Mouse (Mus musculus) heart, postnatal 36 days (tissue): ENCODE measurements around the gene Tspan9. TPM values are rescaled to one million over a fixed set of nuclear protein-coding genes. Genes with fewer than 3 reads are reported as not detected.

ENCODE experiments used
- DNase-seq, 2 experiments: peaks; one replicate each; pipeline ENCODE4 v3.0.0; 2021 to 2022
- intact Hi-C: fragments of 180-260 bp; cut with DNase I; formaldehyde crosslinking; loops from one replicate; pipeline ENCODE4 v1.15.1; 2025
- total RNA-seq, 2 experiments: library from RNA; stranded (reverse); gene quantifications; 2 replicates each; pipeline ENCODE4 v1.2.3; 2021

Gene Tspan9
- total RNA-seq = 100 to 1,000 TPM in 1 of 2 experiments, 10 to 100 TPM in 1; 80.9 to 113 TPM

DNA sequence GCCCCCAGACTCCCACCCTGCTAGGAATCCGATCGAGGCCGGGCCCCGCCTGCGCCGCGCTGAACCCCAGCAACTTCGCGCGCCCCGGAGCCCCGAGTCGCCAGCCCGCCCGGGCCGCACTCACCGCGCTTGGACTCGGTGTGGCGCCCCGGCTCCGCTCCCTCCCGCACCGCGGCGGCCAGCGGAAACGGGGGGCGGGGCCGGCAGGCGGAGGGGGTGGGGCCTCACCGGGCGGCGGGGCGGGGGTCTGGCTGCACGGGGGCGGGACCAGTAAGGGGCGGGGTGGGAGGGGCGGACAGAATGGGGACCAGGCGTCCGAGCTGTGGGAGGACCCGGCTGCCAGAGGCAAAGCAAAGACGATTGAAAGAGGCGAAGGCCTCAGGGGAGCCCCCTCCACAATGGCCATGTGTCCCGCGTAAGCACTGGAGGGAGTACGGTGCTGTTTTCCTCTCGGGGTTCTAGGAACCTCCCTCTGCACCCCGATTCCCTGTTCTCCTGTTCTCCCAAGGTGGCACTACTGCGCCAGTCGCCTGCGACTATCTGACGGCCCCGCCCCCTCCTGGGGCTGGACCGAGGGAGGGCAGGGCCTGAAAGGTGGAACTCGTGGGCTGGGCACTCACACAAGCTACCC is at the start of gene Tspan9:
Tspan9 (minus strand) TSS at position 205 of the 631 bp plus-strand sequence.
- intact Hi-C loops = no loop called here
- DNase-seq = peak; percentile 76 to 81

DNA sequence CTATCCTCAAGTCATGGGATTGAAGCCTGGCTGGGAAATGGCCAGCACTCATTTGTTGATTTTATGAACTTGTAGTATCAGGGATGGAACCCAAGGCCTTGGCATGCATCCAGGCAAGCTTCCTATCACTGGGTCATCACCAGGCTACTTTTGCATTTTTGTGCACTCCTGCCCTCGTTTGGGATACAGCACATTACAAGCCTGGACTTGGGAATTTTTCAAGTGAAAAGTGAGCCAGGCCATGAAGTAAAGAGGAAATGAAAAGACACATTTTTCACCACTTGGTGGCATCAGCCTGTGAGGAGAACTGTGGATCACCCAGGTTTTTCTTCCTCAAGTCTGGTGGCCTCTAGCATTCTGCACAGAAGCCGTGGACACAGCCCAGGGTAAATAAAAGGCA is 40.1 kb upstream of the Tspan9 start:
- no peak for DNase-seq
- intact Hi-C loops = no loop called here

DNA sequence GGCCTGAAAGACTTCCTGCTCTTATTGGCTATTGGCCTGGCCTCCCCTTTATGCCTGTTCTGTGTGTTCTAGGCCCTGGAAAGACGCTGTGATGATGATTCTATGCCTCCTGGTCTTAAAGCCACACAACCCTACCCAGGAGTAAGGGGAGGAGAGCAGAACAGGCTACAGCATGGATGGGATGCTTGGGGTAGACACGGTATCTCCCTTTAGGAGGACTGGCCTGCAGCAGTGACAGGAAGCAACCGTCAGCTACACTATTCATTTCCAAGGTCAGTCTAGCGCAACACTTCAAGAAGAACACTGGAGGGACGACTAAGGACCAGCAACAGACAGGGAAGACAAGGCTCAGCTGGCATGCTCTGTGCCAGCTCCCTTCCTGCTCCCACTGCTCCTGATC is 37.8 kb upstream of the Tspan9 start:
- DNase-seq = no peak

DNA sequence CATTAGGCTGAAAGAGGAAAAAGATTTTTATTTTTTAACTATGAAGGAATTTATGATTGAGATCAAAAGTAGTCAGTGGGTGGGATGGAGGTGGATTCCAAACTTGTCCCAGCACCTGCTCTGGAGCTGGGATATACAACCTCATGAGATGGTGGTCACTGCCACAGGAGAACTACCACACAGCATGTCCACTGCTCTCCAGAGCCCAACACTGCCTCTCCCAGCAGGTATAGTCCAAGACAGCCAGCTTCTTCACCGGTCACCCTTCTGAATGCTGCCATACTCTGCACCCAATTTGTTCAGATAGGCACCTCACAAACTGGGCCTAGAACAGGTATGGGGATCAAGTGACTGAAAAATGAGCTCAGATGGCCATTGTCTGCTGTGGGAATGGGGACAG is 36.3 kb upstream of the Tspan9 start:
- intact Hi-C loops = no loop called here
- DNase-seq = no peak

More for the DNA sequence above, 37.8 kb upstream of the Tspan9 start:
- intact Hi-C loops = no loop called here

DNA sequence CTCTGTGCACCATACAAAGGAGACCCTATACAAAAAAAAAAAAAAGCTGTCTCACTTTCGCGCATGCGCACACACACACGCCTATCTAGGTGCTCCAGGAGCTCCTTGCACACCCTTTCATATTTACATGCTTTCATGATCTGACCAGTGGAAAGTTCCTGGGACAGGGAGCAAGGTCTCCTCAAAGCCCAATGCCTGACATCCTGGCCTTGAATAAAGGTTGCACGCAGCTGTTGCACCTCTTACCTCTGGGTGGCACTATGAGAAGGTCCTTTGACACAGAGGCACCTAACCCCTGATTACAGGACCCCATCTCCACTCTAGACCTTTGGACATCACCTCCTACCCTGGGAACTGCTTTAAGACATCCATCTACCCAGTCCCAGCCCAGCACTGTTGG is 35.9 kb upstream of the Tspan9 start:
- no peak for DNase-seq
- intact Hi-C loops = no loop called here

DNA sequence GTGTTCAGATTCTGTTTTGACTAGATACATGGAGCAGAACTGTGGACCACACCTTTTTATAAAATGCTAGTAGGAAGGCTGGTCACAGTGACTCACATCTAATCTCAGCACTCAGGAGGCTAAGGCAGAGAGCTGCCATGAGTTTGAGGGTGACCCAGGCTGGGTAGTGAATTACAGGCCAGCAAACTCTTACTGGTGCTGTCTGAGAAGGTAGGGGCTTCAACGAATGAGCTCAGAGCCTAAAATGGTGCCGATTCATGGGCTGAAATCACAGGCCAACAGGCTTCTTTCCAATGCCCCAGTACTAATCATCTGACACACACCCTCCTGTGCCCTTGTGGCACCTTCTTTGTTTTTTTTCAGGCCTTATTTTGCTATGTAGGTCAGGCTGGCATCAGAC is 35.3 kb upstream of the Tspan9 start:
- no peak for DNase-seq

DNA sequence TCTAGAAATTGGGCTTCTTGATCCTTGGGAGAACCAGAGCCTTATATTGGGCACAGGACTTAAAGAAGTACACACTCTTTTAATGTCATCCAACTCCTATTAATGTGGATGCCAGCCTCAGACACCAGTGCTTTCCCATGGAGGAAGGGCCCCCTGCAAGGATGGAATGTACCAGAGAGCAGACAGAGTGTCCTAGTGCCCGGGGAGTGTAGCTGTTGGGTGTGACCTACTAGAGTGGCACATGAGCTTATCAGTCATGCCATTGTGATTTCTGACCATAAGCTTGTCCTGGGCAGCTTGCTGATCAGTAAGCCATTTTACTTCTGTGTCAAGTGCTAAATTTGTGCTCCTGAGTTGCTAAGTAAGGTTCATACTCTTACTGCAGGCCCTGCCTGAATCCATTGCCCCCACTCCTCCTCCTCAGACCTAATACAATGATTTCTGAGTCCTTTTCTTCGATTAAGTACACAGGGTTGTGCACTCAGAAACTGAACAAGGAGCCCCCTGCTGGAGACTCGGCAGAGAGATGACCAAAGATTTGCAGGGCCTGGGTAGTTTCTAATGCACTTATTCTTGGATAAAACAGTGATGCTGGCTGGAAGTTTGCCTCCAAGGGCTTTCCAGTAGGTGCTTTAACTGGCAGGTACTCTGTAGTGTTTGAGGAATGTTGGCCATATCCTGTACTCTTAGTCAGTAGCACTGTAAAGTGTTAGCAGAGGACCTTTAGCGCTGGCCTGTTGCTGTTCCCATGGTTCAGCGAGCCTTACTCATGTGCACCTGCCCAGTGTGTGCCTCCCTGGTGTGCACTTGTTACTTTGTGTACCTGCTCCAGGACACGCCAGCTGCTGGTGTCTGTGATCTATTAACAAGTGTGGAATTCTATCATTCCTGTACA is 25.6 kb upstream of the Tspan9 start:
- DNase-seq = peak; percentile 10 to 18
- intact Hi-C loops = loop anchor here (1.0 kb wide), 1 partner anchor 199 kb away; no protein-coding TSS in a partner anchor

More for the DNA sequence above, 35.3 kb upstream of the Tspan9 start:
- intact Hi-C loops = no loop called here

DNA sequence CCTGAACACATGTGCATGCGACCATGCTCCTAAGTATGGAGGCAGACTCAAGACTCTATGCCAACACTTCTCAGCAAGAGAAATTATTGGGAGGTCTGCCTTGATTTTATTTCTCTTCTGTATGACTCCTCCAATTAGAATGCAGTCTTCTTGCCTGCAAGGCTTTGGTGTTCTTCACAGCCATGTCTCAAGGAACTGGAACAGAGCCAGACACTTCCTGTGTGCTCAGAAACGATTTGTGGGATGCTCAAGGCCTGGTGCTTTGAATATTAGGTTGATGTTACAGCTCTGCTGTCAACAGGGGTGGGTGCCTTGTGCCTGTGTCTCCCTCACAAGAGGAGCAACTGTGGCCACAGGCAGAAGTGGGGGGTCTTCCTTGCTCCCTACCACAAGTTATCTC is 22.2 kb upstream of the Tspan9 start:
- DNase-seq = no peak
- intact Hi-C loops = no loop called here

DNA sequence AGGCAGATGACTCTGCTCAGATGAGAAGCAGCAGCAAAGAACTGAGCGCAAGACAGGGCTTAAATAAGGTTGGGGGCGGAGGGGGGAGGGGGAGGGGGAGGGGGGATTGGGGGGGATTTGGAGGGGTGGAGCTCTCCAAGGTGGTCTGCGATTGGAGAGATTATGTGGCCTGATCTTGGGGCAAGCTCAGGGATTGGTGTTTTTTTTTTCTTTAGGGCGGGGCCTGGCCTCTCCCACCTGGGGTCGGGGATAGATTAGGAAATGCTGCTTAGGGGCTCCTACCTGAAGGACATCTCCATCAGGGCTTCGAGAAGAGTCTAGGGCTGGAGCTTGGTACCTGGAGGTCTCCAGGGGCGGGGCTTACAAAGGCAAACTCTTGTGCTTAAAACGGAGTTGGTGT is 21.2 kb upstream of the Tspan9 start:
- no peak for DNase-seq
- intact Hi-C loops = no loop called here

DNA sequence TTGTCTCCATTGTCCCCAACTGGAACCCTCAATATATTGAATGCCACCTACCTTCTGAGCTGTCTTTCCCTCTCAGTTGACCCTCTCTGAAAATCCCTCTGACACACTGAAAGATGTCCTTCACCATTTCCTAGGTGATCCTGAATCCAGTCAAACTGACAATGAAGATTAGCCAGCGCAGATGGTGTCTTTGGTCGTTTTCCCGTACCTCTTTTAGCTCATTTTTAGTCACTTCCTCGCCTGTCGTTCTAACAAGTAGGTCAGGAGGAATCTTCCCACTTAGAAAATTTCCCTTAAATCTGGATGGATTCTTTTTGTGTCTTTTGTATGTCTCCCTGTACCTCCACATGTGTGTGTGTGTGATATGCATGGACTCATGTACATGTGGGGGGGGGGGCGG is 15.7 kb upstream of the Tspan9 start:
- no peak for DNase-seq
- intact Hi-C loops = no loop called here

DNA sequence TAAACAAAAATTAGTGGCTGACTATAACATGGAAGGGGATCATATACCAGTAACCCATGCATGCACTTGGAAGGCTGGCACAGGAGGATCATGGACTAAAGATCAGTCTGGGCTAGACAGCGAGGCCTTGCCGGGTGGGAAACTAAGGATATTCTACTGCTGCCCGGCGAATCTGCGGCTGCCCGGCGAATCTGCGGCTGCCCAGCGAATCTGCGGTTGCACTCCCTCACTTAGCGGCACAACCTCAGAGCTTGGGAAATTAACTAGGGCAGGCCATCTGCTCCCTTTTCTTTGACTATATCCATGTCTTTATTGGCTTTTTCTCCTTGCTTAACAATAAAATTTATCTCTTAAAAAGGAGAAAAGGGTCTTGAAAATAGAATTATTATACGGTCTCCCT is 14.6 kb upstream of the Tspan9 start:
- intact Hi-C loops = no loop called here
- no peak for DNase-seq

DNA sequence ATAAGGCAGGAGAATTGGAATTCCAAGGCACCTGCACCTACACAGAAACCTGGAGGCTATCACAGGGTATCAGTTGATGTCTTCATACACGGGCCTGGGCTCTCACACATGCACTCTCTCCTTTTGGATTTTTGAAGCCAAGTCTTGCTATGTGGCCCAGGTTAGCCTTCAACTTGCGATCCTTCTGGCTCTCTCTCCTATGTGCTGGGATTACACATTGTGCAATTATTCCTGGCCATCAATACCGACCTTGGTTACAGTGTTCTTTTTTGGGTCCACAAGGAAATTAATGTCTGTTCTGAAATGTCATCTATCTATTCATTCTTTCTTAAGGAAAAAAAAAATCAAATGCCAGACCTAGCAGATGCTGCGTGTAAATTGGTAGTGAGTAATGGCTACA is 13.1 kb upstream of the Tspan9 start:
- no peak for DNase-seq
- intact Hi-C loops = no loop called here

DNA sequence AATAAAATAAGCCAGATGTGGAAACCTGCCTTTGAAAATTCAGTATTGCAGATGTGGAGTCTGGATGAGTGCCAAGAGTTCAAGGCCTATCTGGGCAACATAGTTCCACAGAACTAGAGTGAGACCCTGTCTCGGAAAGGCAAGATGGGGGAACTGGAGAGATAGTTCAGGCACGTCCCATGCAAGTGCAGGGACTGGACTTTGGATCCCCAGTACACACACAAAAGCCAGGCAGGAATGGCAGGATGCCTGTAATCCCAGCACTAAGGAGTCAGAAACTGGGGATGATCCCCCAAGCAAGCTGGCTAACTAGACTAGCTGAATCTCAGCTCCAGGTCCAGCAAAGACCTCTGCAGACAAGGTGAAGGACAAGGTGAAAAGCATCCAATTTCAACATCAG is 12.5 kb upstream of the Tspan9 start:
- intact Hi-C loops = no loop called here
- DNase-seq = no peak

DNA sequence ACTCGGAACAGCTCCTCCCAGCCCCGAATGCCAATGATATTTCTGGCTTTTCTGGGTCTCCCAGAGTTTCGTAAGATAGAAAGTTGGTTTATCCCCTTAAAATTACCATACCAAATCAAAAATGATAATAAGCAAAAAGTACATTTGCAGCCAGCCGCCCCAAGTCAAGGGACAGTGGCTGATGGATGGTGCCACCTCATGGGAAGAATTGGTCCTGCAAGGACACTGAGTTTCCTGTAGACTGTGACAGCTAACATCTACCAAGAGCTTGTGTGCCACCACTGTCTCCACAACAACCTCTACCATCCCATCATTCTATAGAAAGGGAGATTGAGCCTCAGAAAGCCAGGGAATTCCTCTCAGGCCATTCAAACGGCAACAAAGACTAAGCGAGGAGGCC is 2.4 kb upstream of the Tspan9 start:
- DNase-seq = peak; percentile 60 to 75

DNA sequence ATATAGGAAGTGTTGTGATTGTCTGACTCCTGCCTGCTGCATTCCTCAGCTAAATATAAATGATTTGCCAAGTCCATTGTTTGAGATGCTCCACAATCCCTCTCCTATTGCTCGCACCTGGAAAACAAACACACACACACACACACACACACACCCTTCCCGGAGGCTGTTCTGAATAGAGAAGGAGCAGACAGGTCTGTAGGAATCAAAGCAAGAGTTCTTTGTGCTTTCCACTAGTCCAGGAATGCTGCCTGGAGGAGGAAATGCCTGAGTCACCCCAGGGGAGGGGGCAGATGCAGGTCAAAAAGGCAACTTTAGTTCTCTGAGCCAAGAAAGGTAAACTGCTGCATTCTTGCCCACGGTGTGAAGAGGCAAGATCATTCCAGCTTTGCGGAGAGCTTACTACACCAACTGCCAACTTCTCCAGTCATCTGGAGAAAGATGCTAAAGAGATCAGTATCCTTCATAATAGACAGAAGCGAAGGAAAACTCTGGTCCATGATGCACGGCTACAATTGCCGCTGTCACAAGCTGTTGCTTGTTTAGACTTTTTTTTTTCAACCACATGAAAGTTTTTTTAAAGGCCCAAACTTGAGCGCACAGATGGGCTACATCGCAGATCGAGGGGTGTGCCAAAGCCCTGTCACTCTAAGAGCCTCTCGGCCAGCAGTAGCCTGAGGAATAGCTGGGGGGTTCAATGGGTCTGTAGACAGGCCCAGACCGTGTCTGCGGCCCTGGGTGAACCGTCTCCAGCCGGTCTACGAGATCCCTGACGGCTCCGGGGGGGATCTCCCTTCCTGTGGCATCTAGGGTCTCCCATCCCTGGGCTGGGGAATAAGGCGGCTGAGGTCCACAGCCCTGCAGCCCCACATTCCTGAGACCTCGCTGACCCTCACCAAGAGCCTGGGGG is 770 bp downstream of the Tspan9 start:
- intact Hi-C loops = loop anchor here (1.0 kb wide), 1 partner anchor 40 kb away; no protein-coding TSS in a partner anchor
- peak; percentile 66 to 71 for DNase-seq

More for the DNA sequence above, 2.4 kb upstream of the Tspan9 start:
- intact Hi-C loops = loop anchor here (1.0 kb wide), 4 partner anchors 54 to 175 kb away; no protein-coding TSS in a partner anchor

DNA sequence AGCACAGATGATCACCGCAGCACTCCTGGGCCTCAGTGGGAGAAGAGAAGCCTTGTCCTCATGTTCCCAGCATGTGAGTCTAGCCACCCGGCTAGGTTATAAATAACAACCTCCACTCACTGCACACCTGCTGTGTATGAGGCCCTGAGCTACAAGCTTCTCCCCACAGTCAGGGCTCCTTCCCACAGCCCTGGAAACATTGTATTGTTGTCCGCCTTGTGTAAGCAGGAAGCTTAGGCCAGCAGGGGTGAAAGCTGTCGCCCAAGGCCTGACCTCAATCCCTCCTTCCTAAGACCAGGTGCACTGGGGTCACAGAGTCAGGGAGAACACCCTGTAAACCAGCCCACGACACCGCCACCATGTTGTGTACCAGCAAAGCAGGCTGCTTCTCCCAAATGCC is 2.7 kb downstream of the Tspan9 start:
- intact Hi-C loops = no loop called here
- DNase-seq = no peak

DNA sequence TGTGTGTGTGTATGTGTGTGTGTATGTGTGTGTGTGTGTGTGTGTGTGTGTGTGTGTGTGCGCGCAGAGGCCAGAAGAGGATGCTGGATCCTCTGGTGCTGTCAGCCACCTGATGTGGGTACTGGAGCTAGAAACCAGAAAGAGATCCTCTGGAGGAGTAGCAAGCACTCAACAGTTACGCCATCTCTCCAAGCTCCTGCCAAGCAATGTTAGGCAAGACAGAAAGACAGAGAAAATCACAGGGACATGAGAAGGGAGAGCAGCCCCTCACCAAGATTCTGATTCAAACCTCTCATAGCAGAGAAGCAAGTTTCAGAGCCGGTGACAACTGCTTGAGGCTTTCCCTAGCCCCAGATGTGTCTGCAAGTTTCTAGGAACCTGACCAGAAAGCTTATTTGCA is 5.5 kb downstream of the Tspan9 start:
- intact Hi-C loops = no loop called here

DNA sequence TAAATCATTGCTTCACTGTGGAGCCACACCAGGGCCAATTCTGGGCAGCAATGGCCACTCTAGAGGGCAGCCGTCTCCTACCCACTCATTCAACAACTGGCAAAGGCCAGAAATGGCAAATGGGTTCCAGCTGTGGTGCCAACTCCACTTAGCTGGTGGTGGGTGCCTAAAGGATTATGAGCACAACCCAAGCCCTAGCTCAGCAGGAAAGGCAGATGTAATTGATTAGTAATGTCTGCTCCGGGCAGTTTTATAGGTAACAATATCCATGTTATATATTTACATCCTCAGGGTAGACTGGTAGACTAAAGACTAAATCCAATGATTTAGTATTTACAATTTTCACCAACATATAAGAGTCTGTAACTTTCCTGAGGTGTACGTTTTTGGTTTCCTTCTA is 6.7 kb downstream of the Tspan9 start:
- intact Hi-C loops = no loop called here
- peak in 1 of 2 experiments; percentile 1 for DNase-seq

More for the DNA sequence above, 5.5 kb downstream of the Tspan9 start:
- peak in 1 of 2 experiments; percentile 2 for DNase-seq

DNA sequence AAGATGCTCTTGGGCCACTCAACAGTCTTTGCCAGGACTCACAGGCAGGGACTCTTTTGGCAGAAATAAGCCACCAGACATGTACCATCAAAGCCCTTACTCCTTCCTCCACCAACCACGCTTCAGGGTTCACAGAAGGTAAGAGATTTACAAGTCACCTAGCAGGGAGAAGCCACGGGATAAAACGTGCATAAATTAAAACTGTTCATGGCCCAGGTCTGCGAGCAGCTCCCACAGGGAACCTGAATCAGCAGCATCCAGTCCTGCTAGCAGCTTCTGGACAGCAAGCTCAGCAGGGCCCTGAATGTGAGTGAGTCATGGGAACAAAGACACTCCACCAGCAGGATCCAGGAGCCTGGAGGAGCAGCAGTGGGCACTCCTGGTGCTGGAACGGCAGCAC is 7.9 kb downstream of the Tspan9 start:
- no peak for DNase-seq
- intact Hi-C loops = no loop called here

DNA sequence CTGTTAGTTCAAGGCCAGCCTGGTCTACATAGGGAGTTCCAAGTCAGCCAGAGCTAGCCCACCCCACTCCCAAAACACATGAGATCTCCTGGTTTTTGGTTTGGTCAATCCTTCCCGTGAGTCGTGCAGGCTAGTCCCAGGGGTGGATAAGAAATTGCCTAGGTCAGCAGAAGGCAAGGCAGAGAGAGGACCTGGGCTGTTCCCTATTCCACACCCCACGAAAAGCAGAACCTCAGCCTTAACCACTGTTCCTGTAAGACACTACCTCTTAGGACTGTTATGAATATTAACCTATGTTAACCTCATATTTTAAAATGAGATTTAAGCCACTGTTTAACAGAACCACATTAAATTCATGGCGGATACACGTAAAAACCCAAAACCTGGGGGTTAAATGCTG is 8.4 kb downstream of the Tspan9 start:
- intact Hi-C loops = no loop called here
- no peak for DNase-seq
